Mouse (Mus musculus) heart, embryonic 10.5 days (tissue): ENCODE data around the gene Hnrnpd. TPM values are rescaled to one million over a fixed set of nuclear protein-coding genes. Genes with fewer than 3 reads are reported as not detected.

ENCODE experiments used
- DNase-seq: peaks from one replicate; pipeline ENCODE4 v3.0.0-alpha.2; 2017; ENCODE audit warnings: low spot score
- H3K27ac ChIP-seq: fragments of 300-500 bp; sonication (generic); 2 replicates; pipeline ENCODE4 v1.5.1; 2016; ENCODE audit warnings: mild to moderate bottlenecking
- H3K27me3 ChIP-seq: fragments of 300-500 bp; sonication (generic); 2 replicates; pipeline ENCODE4 v1.6.1; 2016; ENCODE audit warnings: mild to moderate bottlenecking; ENCODE audit not compliant: poor library complexity, insufficient read depth, severe bottlenecking
- H3K36me3 ChIP-seq: fragments of 300-500 bp; sonication (generic); 2 replicates; pipeline ENCODE4 v1.6.1; 2016; ENCODE audit warnings: mild to moderate bottlenecking, moderate library complexity
- H3K4me1 ChIP-seq: fragments of 300-500 bp; sonication (generic); 2 replicates; pipeline ENCODE4 v1.6.1; 2016; ENCODE audit warnings: mild to moderate bottlenecking
- H3K4me3 ChIP-seq: fragments of 300-500 bp; sonication (generic); 2 replicates; pipeline ENCODE4 v1.5.1; 2016; ENCODE audit warnings: mild to moderate bottlenecking, moderate library complexity
- H3K9me3 ChIP-seq: fragments of 300-500 bp; sonication (generic); 2 replicates; pipeline ENCODE4 v1.6.1; 2016; ENCODE audit warnings: mild to moderate bottlenecking, moderate library complexity
- WGBS: fragments of 180-500 bp; shearing (Covaris S2); methylation state at CpG from one replicate; pipeline ENCODE4 v1.1.7; 2016; 5-methylcytosine and 5-hydroxymethylcytosine counted together
- polyA plus RNA-seq: library from polyadenylated mRNA; unstranded; fragments of >200 nt; fragmentation: Nextera tagmentation; extraction: Ambion mirVana; gene quantifications from 2 replicates; pipeline ENCODE4 v1.2.1, GENCODE M21; 2016

Hnrnpd gene
- polyA plus RNA-seq, 1 experiment from 2014 or later, result 334 TPM

DNA sequence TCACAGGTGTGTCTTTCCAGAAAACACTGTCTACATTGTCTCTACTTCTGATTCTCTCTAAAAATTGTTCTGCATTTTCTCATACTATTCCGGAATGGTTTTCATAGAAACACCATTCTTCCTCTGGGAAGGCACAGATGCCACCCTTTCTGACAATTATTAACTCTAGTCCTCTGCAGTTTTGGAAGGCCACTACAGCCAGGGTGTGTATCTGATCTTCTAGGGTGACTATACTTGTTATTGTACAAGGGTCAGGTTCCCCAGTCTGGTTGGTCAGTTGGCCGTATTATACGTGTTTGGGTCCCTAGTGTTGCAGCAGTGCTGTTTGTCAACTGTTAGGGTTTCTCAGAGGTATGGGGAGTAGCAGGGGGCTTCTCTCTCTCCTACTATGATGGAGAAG is 15.9 kb upstream of the Hnrnpd start:
- H3K27me3 ChIP-seq, result no peaks in the 10 kb centered on the region
- WGBS, result 87% methylated on average over 3 of the region's 3 CpGs
- H3K27ac ChIP-seq, result no peak overlapping the region
- H3K4me1 ChIP-seq, result no peaks in the 10 kb centered on the region
- no peaks in the 10 kb centered on the region for H3K36me3 ChIP-seq
- H3K9me3 ChIP-seq, result no peaks in the 10 kb centered on the region; the same call in 1 of the 2 replicates
- H3K4me3 ChIP-seq, result no peak overlapping the region
- no peak for DNase-seq

- Histone ChIP-seq H3K27ac (no peak overlapping the region), H3K4me3 (no peak overlapping the region), H3K9me3 (no peaks in the 10 kb centered on the region; the same call in 1 of the 2 replicates), H3K4me1 (no peaks in the 10 kb centered on the region), H3K27me3 (no peaks in the 10 kb centered on the region), H3K36me3 (no peaks in the 10 kb centered on the region)
- 85% methylated on average over 3 of the region's 3 CpGs for whole genome bisulfite sequencing
- DNase-seq, result peak; percentile 17
Observed at GRCm38 (mm10) chr5:99994166-99994565, 15.4 kb upstream of the Hnrnpd start.

DNA sequence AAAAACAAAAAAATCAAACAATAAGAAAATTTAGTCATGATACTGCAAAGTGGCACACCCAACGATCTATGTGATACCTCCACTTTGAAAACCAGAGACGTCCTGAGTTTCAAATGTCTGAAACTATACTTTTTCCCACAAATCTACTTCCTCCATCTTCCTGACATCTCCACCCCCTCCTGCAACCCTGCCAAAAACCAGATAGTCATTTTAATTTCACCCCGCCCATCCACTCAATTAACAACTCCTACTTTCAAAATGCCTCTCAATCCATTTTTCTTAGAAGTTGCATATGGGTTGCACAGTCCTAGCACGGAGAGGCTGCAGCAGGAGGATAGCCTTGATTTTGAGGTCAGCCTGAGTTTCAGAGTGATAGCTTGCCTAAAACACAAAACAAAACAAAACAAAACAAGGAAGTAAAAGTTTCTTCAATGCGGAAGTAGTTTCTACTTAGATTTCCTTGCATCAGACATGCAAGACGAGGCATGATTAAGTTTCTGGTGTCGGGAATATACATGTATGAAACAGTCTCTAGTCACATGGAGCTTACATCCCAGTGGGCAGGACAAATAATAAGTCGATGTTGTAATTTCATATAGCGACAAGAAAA is 4.8 kb upstream of the Hnrnpd start:
- H3K27me3 ChIP-seq, result no peaks in the 10 kb centered on the region
- no peak overlapping the region for H3K4me3 ChIP-seq
- no peaks in the 10 kb centered on the region for H3K9me3 ChIP-seq
- H3K27ac ChIP-seq, result no peak overlapping the region
- 85% methylated on average over 9 of the region's 9 CpGs for WGBS
- no peak for DNase-seq
- H3K4me1 ChIP-seq, result no peaks in the 10 kb centered on the region; the same call in 1 of the 2 replicates
- no peaks in the 10 kb centered on the region for H3K36me3 ChIP-seq

- H3K36me3 ChIP-seq, result peaks cover 9% of the 10 kb centered on the region; the same call in 1 of the 2 replicates
- under 1% methylated on average over 45 of the region's 50 CpGs for WGBS
- H3K9me3 ChIP-seq, result no peaks in the 10 kb centered on the region
- no peaks in the 10 kb centered on the region for H3K27me3 ChIP-seq
- DNase-seq, result peak; percentile 92
- H3K4me3 ChIP-seq, result peak overlapping the region; percentile 98
- H3K4me1 ChIP-seq, result peaks cover 24% of the 10 kb centered on the region; the same call in 1 of the 2 replicates
- H3K27ac ChIP-seq, result peak overlapping the region; percentile 100
Observed at GRCm38 (mm10) chr5:99977516-99978301, 1.0 kb downstream of the Hnrnpd start.

DNA sequence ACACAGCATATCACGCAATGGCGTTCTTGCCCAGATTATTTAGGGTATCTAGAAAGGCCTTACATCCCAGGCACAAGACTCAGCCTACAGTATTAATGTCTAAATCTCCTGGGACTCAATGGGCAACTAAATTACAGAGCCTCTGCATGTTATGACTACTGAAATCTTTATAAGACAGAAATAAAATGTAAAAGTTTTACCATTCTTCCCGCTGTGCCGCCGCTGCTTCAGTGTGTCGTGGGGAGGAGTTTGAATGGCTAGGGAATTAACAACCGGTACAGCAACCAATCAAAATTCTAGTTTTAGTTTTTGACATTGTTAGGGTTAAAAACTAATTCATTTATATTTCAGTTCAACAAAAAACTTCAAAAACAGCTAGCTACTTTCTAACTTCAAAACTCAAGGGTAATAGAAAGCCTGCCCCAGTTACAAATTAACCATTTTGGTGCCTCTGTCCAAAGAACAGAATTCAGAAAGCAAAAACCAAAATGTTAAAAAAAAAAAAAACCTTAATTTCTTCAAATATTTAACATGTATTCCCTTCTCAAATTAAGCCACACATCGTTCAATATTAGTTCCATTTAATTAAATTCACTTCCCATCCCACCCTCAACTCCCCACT is 2.3 kb downstream of the Hnrnpd start:
- Histone ChIP-seq H3K4me3 (peak overlapping the region; percentile 98), H3K27me3 (no peaks in the 10 kb centered on the region), H3K4me1 (peaks cover 24% of the 10 kb centered on the region; the same call in 1 of the 2 replicates), H3K27ac (peak overlapping the region; percentile 100; the same call in 1 of the 2 replicates), H3K36me3 (peaks cover 11% of the 10 kb centered on the region; the same call in 1 of the 2 replicates), H3K9me3 (no peaks in the 10 kb centered on the region)
- no peak for DNase-seq
- WGBS, result 17% methylated on average over 8 of the region's 8 CpGs

DNA sequence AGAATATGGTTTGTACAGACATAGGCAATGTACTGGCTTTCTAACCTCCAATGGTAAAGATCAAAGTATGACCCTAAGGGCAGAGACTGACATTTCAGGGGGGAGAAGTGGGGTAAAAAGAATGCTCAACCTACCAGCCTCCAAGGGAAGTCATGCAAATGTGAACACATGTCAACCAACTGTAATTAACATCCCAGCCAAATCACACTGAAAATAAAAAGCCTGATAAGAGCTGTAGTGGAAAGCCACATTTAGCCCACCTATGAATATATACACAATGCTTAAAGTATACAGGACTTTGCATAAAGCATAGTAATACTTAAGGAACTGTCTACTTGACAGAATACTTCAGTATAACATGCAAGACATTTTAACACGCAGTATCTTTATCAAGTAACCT is 3.0 kb downstream of the Hnrnpd start:
- Histone ChIP-seq H3K27ac (no peak overlapping the region), H3K27me3 (no peaks in the 10 kb centered on the region), H3K4me1 (peaks cover 24% of the 10 kb centered on the region; the same call in 1 of the 2 replicates), H3K36me3 (peaks cover 13% of the 10 kb centered on the region), H3K4me3 (peak overlapping the region; percentile 98), H3K9me3 (no peaks in the 10 kb centered on the region)
- 84% methylated on average over 1 of the region's 1 CpGs for WGBS
- no peak for DNase-seq

DNA sequence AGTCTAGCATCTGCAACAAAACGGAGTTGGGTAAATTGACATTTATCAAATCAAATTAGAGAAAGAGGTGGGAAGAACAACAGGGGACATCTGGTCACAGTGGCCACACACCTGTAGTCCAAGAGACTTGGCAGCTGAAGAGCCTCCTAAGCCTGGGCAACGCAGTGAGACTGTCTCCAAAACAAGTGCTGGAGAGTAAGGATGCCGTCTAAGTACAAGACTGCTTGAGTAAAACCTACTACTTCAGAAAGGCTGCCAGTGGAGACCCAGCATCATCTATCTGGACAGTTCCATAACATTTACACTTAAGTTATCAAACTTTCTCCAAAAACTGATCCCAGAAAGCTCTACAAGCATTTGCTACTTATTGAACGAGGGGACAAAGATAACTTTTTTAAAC is 3.7 kb downstream of the Hnrnpd start:
- H3K9me3 ChIP-seq, result no peaks in the 10 kb centered on the region
- H3K4me1 ChIP-seq, result peaks cover 24% of the 10 kb centered on the region; the same call in 1 of the 2 replicates
- H3K27ac ChIP-seq, result no peak overlapping the region
- DNase-seq, result no peak
- peak overlapping the region; percentile 31 for H3K4me3 ChIP-seq
- H3K27me3 ChIP-seq, result no peaks in the 10 kb centered on the region
- peaks cover 19% of the 10 kb centered on the region for H3K36me3 ChIP-seq
- WGBS, result 55% methylated on average over 4 of the region's 4 CpGs

DNA sequence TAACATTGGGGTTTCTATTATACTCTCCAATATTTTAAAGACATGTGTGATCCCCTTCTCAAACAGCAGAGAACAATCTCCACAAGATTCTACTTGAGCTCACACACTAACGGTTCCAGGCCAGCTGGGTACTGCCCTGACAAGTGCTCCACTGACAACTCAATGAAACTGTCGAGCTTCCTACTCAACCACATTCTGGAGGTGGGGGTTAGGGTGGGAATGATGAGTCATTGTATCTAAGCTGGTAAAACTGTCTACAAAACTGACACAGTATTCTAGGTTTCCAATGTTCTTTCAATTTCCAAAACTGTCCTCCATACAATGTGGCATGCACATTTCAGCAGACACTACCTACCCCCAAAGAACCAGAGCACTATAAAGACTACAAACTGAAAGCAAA is 4.8 kb downstream of the Hnrnpd start:
- H3K27ac ChIP-seq, result no peak overlapping the region
- peaks cover 22% of the 10 kb centered on the region for H3K36me3 ChIP-seq
- H3K4me1 ChIP-seq, result peaks cover 24% of the 10 kb centered on the region; the same call in 1 of the 2 replicates
- no peaks in the 10 kb centered on the region for H3K9me3 ChIP-seq
- no peaks in the 10 kb centered on the region for H3K27me3 ChIP-seq
- peak overlapping the region; percentile 33 for H3K4me3 ChIP-seq
- 9% methylated on average over 2 of the region's 2 CpGs for WGBS
- no peak for DNase-seq

GRCm38 (mm10) chr5:99959960-99960359 is 18.8 kb downstream of the Hnrnpd start:
- Histone ChIP-seq H3K4me1 (no peaks in the 10 kb centered on the region), H3K4me3 (no peak overlapping the region), H3K36me3 (peaks cover 65% of the 10 kb centered on the region), H3K27ac (no peak overlapping the region), H3K27me3 (no peaks in the 10 kb centered on the region), H3K9me3 (no peaks in the 10 kb centered on the region)
- DNase-seq, result no peak
- WGBS, result 86% methylated on average over 2 of the region's 2 CpGs

DNA sequence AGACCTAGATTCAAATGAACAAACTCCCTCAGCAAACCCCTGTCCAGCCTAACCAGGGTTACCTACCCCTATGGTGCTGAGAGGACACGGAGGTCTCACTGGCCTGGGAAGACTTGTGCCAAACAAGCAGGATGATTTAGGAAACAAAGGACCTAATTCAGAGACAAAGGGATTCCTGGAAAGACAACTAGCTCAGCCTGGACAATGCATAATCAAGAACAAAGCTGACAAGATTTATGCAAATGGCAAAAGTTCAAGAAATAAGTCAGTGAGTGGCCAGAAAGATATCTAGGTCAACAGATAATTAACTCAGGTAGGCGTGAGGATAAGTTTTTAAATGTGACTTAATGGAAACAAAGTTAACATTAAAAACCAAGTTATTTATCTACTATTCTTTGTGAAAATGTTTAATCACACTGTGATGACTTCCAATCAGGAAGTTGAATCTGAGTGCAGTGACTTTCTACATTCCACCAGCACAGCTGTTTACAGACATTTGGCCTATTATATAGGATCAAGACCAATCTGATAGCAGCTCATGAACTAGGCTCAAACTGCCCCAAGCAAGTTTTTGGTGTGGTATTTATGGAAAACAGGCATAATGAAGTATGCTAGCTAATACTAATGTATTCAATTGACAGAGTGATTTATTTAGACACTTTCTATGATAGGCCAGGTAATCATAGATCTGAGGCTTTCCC is 19.4 kb downstream of the Hnrnpd start:
- 90% methylated on average over 2 of the region's 2 CpGs for WGBS
- DNase-seq, result no peak
- Histone ChIP-seq H3K4me3 (no peak overlapping the region), H3K4me1 (no peaks in the 10 kb centered on the region), H3K27me3 (no peaks in the 10 kb centered on the region), H3K36me3 (peaks cover 59% of the 10 kb centered on the region), H3K27ac (no peak overlapping the region), H3K9me3 (no peaks in the 10 kb centered on the region)

GRCm38 (mm10) chr5:99958666-99959065 is 20.1 kb downstream of the Hnrnpd start:
- Histone ChIP-seq H3K9me3 (no peaks in the 10 kb centered on the region), H3K4me3 (no peak overlapping the region), H3K27ac (no peak overlapping the region), H3K4me1 (no peaks in the 10 kb centered on the region), H3K27me3 (no peaks in the 10 kb centered on the region), H3K36me3 (peaks cover 52% of the 10 kb centered on the region)
- DNase-seq, result no peak
- WGBS, result 81% methylated on average over 1 of the region's 1 CpGs

DNA sequence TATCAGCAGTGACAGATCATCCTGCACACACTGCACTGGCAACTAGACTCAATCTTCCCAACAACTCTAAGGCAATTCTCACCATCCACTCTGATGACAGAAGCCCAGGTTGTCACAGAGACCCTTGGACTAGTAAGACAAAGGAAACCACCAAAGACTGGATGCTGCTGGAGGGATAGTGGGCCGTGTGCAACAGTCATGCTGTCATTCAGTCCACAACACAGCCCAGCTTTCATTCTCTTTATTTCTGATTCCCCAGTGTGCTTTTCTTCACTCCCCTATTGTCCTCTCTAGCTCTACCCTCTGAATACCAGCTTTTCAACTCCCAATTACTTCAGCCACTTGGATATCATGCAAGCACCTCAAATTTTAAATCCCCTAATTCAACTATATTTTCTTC is 24.9 kb downstream of the Hnrnpd start:
- WGBS, result 61% methylated on average over 1 of the region's 1 CpGs
- no peak for DNase-seq
- H3K27ac ChIP-seq, result no peak overlapping the region

More for the DNA sequence above, 24.9 kb downstream of the Hnrnpd start:
- Histone ChIP-seq H3K36me3 (peaks cover 18% of the 10 kb centered on the region), H3K4me1 (no peaks in the 10 kb centered on the region), H3K4me3 (no peak overlapping the region), H3K27me3 (no peaks in the 10 kb centered on the region), H3K9me3 (no peaks in the 10 kb centered on the region)
